Mouse (Mus musculus) limb, embryonic 15.5 days (tissue): ENCODE measurements around the gene Gjb5. TPM values are rescaled to one million over a fixed set of nuclear protein-coding genes. Genes with fewer than 3 reads are reported as not detected.
A peak's percentile ranks its signal among the peaks of the same experiment; 100 is the strongest.

Source experiments
- ATAC-seq: fragments of 200-750 bp; cut with Nextera tagmentation; 2 replicates; pipeline ENCODE4 v1.8.0; 2017; ENCODE audit warnings: low read depth, moderate TSS enrichment; ENCODE audit not compliant: insufficient number of reproducible peaks, low FRiP score, low TSS enrichment
- H3K27ac ChIP-seq: fragments of 300-500 bp; sonication (generic); 2 replicates; pipeline ENCODE4 v1.5.1; 2015; ENCODE audit warnings: moderate library complexity, mild to moderate bottlenecking, inconsistent platforms
- H3K27me3 ChIP-seq: fragments of 300-500 bp; sonication (generic); 2 replicates; pipeline ENCODE4 v1.6.1; 2015; ENCODE audit warnings: inconsistent platforms
- H3K36me3 ChIP-seq: fragments of 300-500 bp; sonication (generic); 2 replicates; pipeline ENCODE4 v1.6.1; 2015; ENCODE audit warnings: inconsistent platforms
- H3K4me1 ChIP-seq: fragments of 300-500 bp; sonication (generic); 2 replicates; pipeline ENCODE4 v1.6.1; 2015; ENCODE audit warnings: inconsistent platforms
- H3K4me2 ChIP-seq: fragments of 300-500 bp; sonication (generic); 2 replicates; pipeline ENCODE4 v1.6.1; 2015; ENCODE audit warnings: mild to moderate bottlenecking, inconsistent platforms
- H3K4me3 ChIP-seq: fragments of 300-500 bp; sonication (generic); 2 replicates; pipeline ENCODE4 v1.5.1; 2015; ENCODE audit warnings: mild to moderate bottlenecking, inconsistent platforms
- H3K9ac ChIP-seq: fragments of 300-500 bp; sonication (generic); 2 replicates; pipeline ENCODE4 v1.6.1; 2015; ENCODE audit warnings: inconsistent platforms
- H3K9me3 ChIP-seq: fragments of 300-500 bp; sonication (generic); 2 replicates; pipeline ENCODE4 v1.6.1; 2016; ENCODE audit warnings: inconsistent platforms
- WGBS: fragments of 180-500 bp; shearing (Covaris S2); methylation state at CpG from one replicate; pipeline ENCODE4 v1.1.7; 2015; 5-methylcytosine and 5-hydroxymethylcytosine counted together
- polyA plus RNA-seq: library from polyadenylated mRNA; unstranded; fragments of >200 nt; fragmentation: Nextera tagmentation; extraction: Ambion mirVana; gene quantifications from 2 replicates; pipeline ENCODE4 v1.2.1, GENCODE M21; 2015

Gene Gjb5
- polyA plus RNA-seq, 1 experiment from 2014 or later: 3.8 TPM

GRCm38 (mm10) chr4:127368379-127368973 is 10.5 kb upstream of the Gjb5 start:
- H3K27ac ChIP-seq: no peak overlapping the region
- H3K4me2 ChIP-seq: no peak overlapping the region
- peaks cover 19% of the 10 kb centered on the region for H3K4me1 ChIP-seq
- H3K9ac ChIP-seq: no peak overlapping the region
- H3K4me3 ChIP-seq: no peak overlapping the region
- H3K9me3 ChIP-seq: no peaks in the 10 kb centered on the region
- H3K36me3 ChIP-seq: no peaks in the 10 kb centered on the region
- H3K27me3 ChIP-seq: 0 out of 2 replicates have a peak, but pooled peaks cover 2% of the 10 kb centered on the region
- WGBS: 27% methylated on average over 13 of the region's 13 CpGs
- no peak for ATAC-seq

- Histone ChIP-seq H3K4me2 (no peak overlapping the region), H3K9me3 (no peaks in the 10 kb centered on the region), H3K4me3 (no peak overlapping the region), H3K27me3 (0 out of 2 replicates have a peak, but pooled peaks cover 2% of the 10 kb centered on the region), H3K27ac (no peak overlapping the region), H3K36me3 (no peaks in the 10 kb centered on the region), H3K9ac (no peak overlapping the region), H3K4me1 (peaks cover 14% of the 10 kb centered on the region)
- WGBS: 9% methylated on average over 4 of the region's 4 CpGs
- ATAC-seq: no peak
These were observed 7.9 kb upstream of the Gjb5 start for GRCm38 (mm10) chr4:127365834-127366233.

GRCm38 (mm10) chr4:127365433-127365832 is 7.5 kb upstream of the Gjb5 start:
- 0 out of 2 replicates have a peak, but pooled peaks have one; percentile 15 for ATAC-seq
- Histone ChIP-seq H3K27ac (no peak overlapping the region), H3K27me3 (0 out of 2 replicates have a peak, but pooled peaks cover 2% of the 10 kb centered on the region), H3K4me1 (peaks cover 14% of the 10 kb centered on the region), H3K4me2 (no peak overlapping the region), H3K36me3 (no peaks in the 10 kb centered on the region), H3K9ac (no peak overlapping the region), H3K4me3 (no peak overlapping the region), H3K9me3 (no peaks in the 10 kb centered on the region)
- WGBS: 7% methylated on average over 5 of the region's 5 CpGs

- Histone ChIP-seq H3K9ac (no peak overlapping the region), H3K4me3 (no peak overlapping the region), H3K36me3 (no peaks in the 10 kb centered on the region), H3K27ac (no peak overlapping the region), H3K4me1 (peaks cover 15% of the 10 kb centered on the region), H3K27me3 (0 out of 2 replicates have a peak, but pooled peaks cover 2% of the 10 kb centered on the region), H3K4me2 (no peak overlapping the region), H3K9me3 (no peaks in the 10 kb centered on the region)
- 57% methylated on average over 6 of the region's 6 CpGs for WGBS
- ATAC-seq: no peak
These were observed 6.5 kb upstream of the Gjb5 start for GRCm38 (mm10) chr4:127364431-127364830.

GRCm38 (mm10) chr4:127363331-127363730 is 5.3 kb upstream of the Gjb5 start:
- Histone ChIP-seq H3K4me1 (peaks cover 12% of the 10 kb centered on the region; the same call in 1 of the 2 replicates), H3K36me3 (no peaks in the 10 kb centered on the region), H3K27ac (no peak overlapping the region), H3K9ac (no peak overlapping the region), H3K27me3 (0 out of 2 replicates have a peak, but pooled peaks cover 6% of the 10 kb centered on the region), H3K4me2 (no peak overlapping the region), H3K9me3 (no peaks in the 10 kb centered on the region), H3K4me3 (no peak overlapping the region)
- no peak for ATAC-seq
- WGBS: 63% methylated on average over 4 of the region's 4 CpGs

GRCm38 (mm10) chr4:127362520-127362919 is 4.5 kb upstream of the Gjb5 start:
- ATAC-seq: no peak
- Histone ChIP-seq H3K36me3 (no peaks in the 10 kb centered on the region), H3K4me3 (no peak overlapping the region), H3K4me1 (peaks cover 18% of the 10 kb centered on the region), H3K27ac (no peak overlapping the region), H3K4me2 (no peak overlapping the region), H3K9me3 (no peaks in the 10 kb centered on the region), H3K27me3 (0 out of 2 replicates have a peak, but pooled peaks cover 6% of the 10 kb centered on the region), H3K9ac (no peak overlapping the region)
- WGBS: 84% methylated on average over 3 of the region's 3 CpGs

GRCm38 (mm10) chr4:127354506-127355485 is 3.2 kb downstream of the Gjb5 start:
- Histone ChIP-seq H3K4me3 (no peak overlapping the region), H3K36me3 (no peaks in the 10 kb centered on the region), H3K4me1 (peaks cover 24% of the 10 kb centered on the region), H3K4me2 (no peak overlapping the region), H3K27ac (no peak overlapping the region), H3K9ac (no peak overlapping the region), H3K27me3 (0 out of 2 replicates have a peak, but pooled peaks cover 6% of the 10 kb centered on the region), H3K9me3 (no peaks in the 10 kb centered on the region)
- no peak for ATAC-seq
- WGBS: 47% methylated on average over 15 of the region's 15 CpGs

GRCm38 (mm10) chr4:127353951-127354438 is 4.0 kb downstream of the Gjb5 start, which contains the start of gene Gjb4:
Gjb4 (minus strand) TSS chr4:127354081.
- H3K4me1 ChIP-seq: peaks cover 21% of the 10 kb centered on the region
- ATAC-seq: no peak

GRCm38 (mm10) chr4:127352594-127352993 is 5.4 kb downstream of the Gjb5 start:
- H3K27me3 ChIP-seq: no peaks in the 10 kb centered on the region
- whole genome bisulfite sequencing: 27% methylated on average over 1 of the region's 1 CpGs
- no peak for ATAC-seq
- no peaks in the 10 kb centered on the region for H3K36me3 ChIP-seq
- peaks cover 16% of the 10 kb centered on the region for H3K4me1 ChIP-seq
- H3K27ac ChIP-seq: no peak overlapping the region
- no peak overlapping the region for H3K4me3 ChIP-seq
- no peak overlapping the region for H3K4me2 ChIP-seq
- H3K9me3 ChIP-seq: no peaks in the 10 kb centered on the region
- no peak overlapping the region for H3K9ac ChIP-seq

More at GRCm38 (mm10) chr4:127353951-127354438, 4.0 kb downstream of the Gjb5 start, which contains the start of gene Gjb4:
- no peak within 1 kb of the TSS for H3K9ac ChIP-seq
- no peaks in the 10 kb centered on the region for H3K27me3 ChIP-seq
- H3K4me2 ChIP-seq: no peak within 1 kb of the TSS
- WGBS: 37% methylated on average over 8 of the region's 8 CpGs
- no peaks in the 10 kb centered on the region for H3K9me3 ChIP-seq
- H3K4me3 ChIP-seq: no peak within 1 kb of the TSS
- no peak within 1 kb of the TSS for H3K27ac ChIP-seq
- H3K36me3 ChIP-seq: no peaks in the 10 kb centered on the region

- Histone ChIP-seq H3K4me2 (no peak overlapping the region), H3K36me3 (no peaks in the 10 kb centered on the region), H3K9me3 (no peaks in the 10 kb centered on the region), H3K4me1 (peaks cover 13% of the 10 kb centered on the region), H3K4me3 (no peak overlapping the region), H3K27ac (no peak overlapping the region), H3K9ac (no peak overlapping the region), H3K27me3 (no peaks in the 10 kb centered on the region)
- no peak for ATAC-seq
- WGBS: 49% methylated on average over 4 of the region's 4 CpGs
These were observed 8.3 kb downstream of the Gjb5 start for GRCm38 (mm10) chr4:127349560-127350300.

- 80% methylated on average over 5 of the region's 5 CpGs for WGBS
- no peak for ATAC-seq
- no peaks in the 10 kb centered on the region for H3K4me1 ChIP-seq
- no peak overlapping the region for H3K4me2 ChIP-seq
- H3K27me3 ChIP-seq: no peaks in the 10 kb centered on the region
- no peaks in the 10 kb centered on the region for H3K36me3 ChIP-seq
- no peak overlapping the region for H3K9ac ChIP-seq
- no peak overlapping the region for H3K27ac ChIP-seq
- H3K4me3 ChIP-seq: no peak overlapping the region
- H3K9me3 ChIP-seq: no peaks in the 10 kb centered on the region
These were observed 13.0 kb downstream of the Gjb5 start for GRCm38 (mm10) chr4:127345000-127345399.
